In genomic region chr17:87948965-87949584, GRCm38 (mm10) we compare ENCODE assay signal across 8 mouse cellular contexts. TPM values are rescaled to one million over a fixed set of nuclear protein-coding genes. Genes with fewer than 3 reads are reported as not detected.
DNase-seq lines count a peak whose midpoint lies in the region; ATAC-seq and TF ChIP-seq lines count a peak whose summit lies in the region.

No protein-coding gene starts in this region.

- peak; percentile 85 for DNase-seq in MEL (ENCODE audit: low read depth, low spot score)
- peak; percentile 35 for DNase-seq in c-Kit-positive CD71-positive TER-119-positive erythroid progenitor cells, embryonic 14.5 days (ENCODE audit: low spot score)
- DNase-seq in layer of hippocampus, adult 9-11 months, result peak; percentile 55
- peak; percentile 67 for DNase-seq in lung, postnatal 0 days (ENCODE audit: low spot score)
- DNase-seq in retina, adult 2 months (ENCODE audit: low read depth, low spot score), result peak; percentile 34
- peak; percentile 75 to 77 for DNase-seq in thymus, postnatal 36 days

- H3K4me3 ChIP-seq in MEL (ENCODE audit: control insufficient read depth in 1 of 2, insufficient read depth in 1 of 2, low read depth in 2 of 2, low read length in 2 of 2), result peak overlapping the region; percentile 31 to 45; a peak in 2 of 4 replicates
- H3K4me3 ChIP-seq in forebrain, embryonic 13.5 days, result no peak overlapping the region
- H3K4me3 ChIP-seq in lung, postnatal 0 days (ENCODE audit: low read depth, low read length), result no peak overlapping the region

- H3K79me2 ChIP-seq in MEL (ENCODE audit: control insufficient read depth, insufficient read depth, low read length, poor library complexity), result no peaks in the 10 kb centered on the region

- H3K9me3 ChIP-seq in MEL (replicated peaks; ENCODE audit: insufficient read depth, low read length), result no peaks in the 10 kb centered on the region
- no peaks in the 10 kb centered on the region for H3K9me3 ChIP-seq in forebrain, embryonic 13.5 days (replicated peaks)
- H3K9me3 ChIP-seq in lung, postnatal 0 days (ENCODE audit: low read length), result no peaks in the 10 kb centered on the region

- H3K27ac ChIP-seq in MEL (ENCODE audit: control insufficient read depth, low read depth, low read length), result no peak overlapping the region
- H3K27ac ChIP-seq in forebrain, embryonic 13.5 days, result no peak overlapping the region
- H3K27ac ChIP-seq in lung, postnatal 0 days (ENCODE audit: low read length), result no peak overlapping the region

- peak; percentile 96 for TF ChIP-seq RAD21 in MEL (IDR thresholded peaks at IDR 0.05; ENCODE audit: low read depth, low read length)

- no peak for TF ChIP-seq EP300 in MEL (IDR thresholded peaks at IDR 0.05; ENCODE audit: low read depth in 1 of 2, low read length in 2 of 2)
- no peak for TF ChIP-seq EP300 in lung, postnatal 0 days (IDR thresholded peaks at IDR 0.05)

- no peaks in the 10 kb centered on the region for H3K27me3 ChIP-seq in MEL (ENCODE audit: control insufficient read depth in 1 of 2, insufficient read depth in 2 of 2, low read length in 2 of 2)
- H3K27me3 ChIP-seq in forebrain, embryonic 13.5 days, result no peaks in the 10 kb centered on the region
- H3K27me3 ChIP-seq in lung, postnatal 0 days (replicated peaks; ENCODE audit: insufficient read depth, low read length), result no peaks in the 10 kb centered on the region

- H3K9ac ChIP-seq in MEL (ENCODE audit: control insufficient read depth, low read depth, low read length, poor library complexity, severe bottlenecking), result peak overlapping the region; percentile 48; the same call in 1 of the 2 replicates
- no peak overlapping the region for H3K9ac ChIP-seq in forebrain, embryonic 13.5 days
- no peak overlapping the region for H3K9ac ChIP-seq in lung, postnatal 0 days (replicated peaks; ENCODE audit: low read depth)

- H3K4me2 ChIP-seq in forebrain, embryonic 13.5 days, result no peak overlapping the region
- H3K4me2 ChIP-seq in lung, postnatal 0 days (replicated peaks; ENCODE audit: low read depth, low read length), result no peak overlapping the region

- WGBS in forebrain, embryonic 13.5 days, result 45% methylated on average over 16 of the region's 16 CpGs
- WGBS in lung, postnatal 0 days, result 42% methylated on average over 16 of the region's 16 CpGs

- no peaks in the 10 kb centered on the region for H3K36me3 ChIP-seq in MEL (ENCODE audit: control insufficient read depth in 1 of 2, insufficient read depth in 2 of 2, low read length in 2 of 2)
- no peaks in the 10 kb centered on the region for H3K36me3 ChIP-seq in forebrain, embryonic 13.5 days (ENCODE audit: poor library complexity, severe bottlenecking)
- H3K36me3 ChIP-seq in lung, postnatal 0 days (ENCODE audit: insufficient read depth, low read length), result no peaks in the 10 kb centered on the region

- no peak for TF ChIP-seq POLR2A in MEL (IDR thresholded peaks at IDR 0.05; ENCODE audit: control insufficient read depth in 1 of 2, insufficient read depth in 1 of 2, low read depth in 1 of 2, low read length in 2 of 2, poor library complexity in 1 of 2)

- peak; percentile 81 for ATAC-seq in forebrain, embryonic 13.5 days
- ATAC-seq in hematopoietic stem cell, adult 5-6 weeks (replicated peaks in 1 of 2; ENCODE audit: insufficient read depth in 1 of 2, low FRiP score in 2 of 2, low TSS enrichment in 1 of 2, low read depth in 1 of 2, poor library complexity in 2 of 2, severe bottlenecking in 2 of 2), result peak; percentile 95
- ATAC-seq in lung, postnatal 0 days, result peak; percentile 62

- TF ChIP-seq CTCF in MEL (IDR thresholded peaks at IDR 0.05 in 2 of 3, conservative IDR thresholded peaks at IDR 0.05 in 1 of 3; ENCODE audit: control insufficient read depth in 1 of 3, insufficient read depth in 1 of 3, low read depth in 2 of 3, low read length in 3 of 3, poor library complexity in 1 of 3, severe bottlenecking in 1 of 3), result peak; percentile 97 to 98 (median 98)
- peak; percentile 98 for TF ChIP-seq CTCF in lung, postnatal 0 days (IDR thresholded peaks at IDR 0.05)

- H3K4me1 ChIP-seq in MEL (ENCODE audit: control insufficient read depth in 1 of 2, insufficient read depth in 2 of 2, low read length in 2 of 2), result no peaks in the 10 kb centered on the region
- H3K4me1 ChIP-seq in forebrain, embryonic 13.5 days, result no peaks in the 10 kb centered on the region
- H3K4me1 ChIP-seq in lung, postnatal 0 days (ENCODE audit: insufficient read depth, low read depth, low read length), result no peaks in the 10 kb centered on the region

TF ChIP-seq in MEL, 35 proteins besides CTCF, POLR2A, EP300 and RAD21:
- TF ChIP-seq GABPA (IDR thresholded peaks at IDR 0.05; ENCODE audit: low read depth, low read length), result no peak
- TF ChIP-seq MAZ (IDR thresholded peaks at IDR 0.05; ENCODE audit: low read depth, low read length), result no peak
- TF ChIP-seq ELF1 (IDR thresholded peaks at IDR 0.05; ENCODE audit: low read depth, low read length), result 0 out of 2 replicates have a peak, but pooled peaks have one; percentile 26
- TF ChIP-seq MYB (IDR thresholded peaks at IDR 0.05; ENCODE audit: low read depth, low read length), result no peak
- no peak for TF ChIP-seq CHD1 (IDR thresholded peaks at IDR 0.05; ENCODE audit: low read depth, low read length)
- TF ChIP-seq ZC3H11A (IDR thresholded peaks at IDR 0.05; ENCODE audit: low read depth, low read length), result peak; percentile 89
- no peak for TF ChIP-seq CHD2 (IDR thresholded peaks at IDR 0.05; ENCODE audit: low read length)
- TF ChIP-seq RCOR1 (IDR thresholded peaks at IDR 0.05; ENCODE audit: low read depth, low read length), result no peak
- no peak for TF ChIP-seq GATA1 (IDR thresholded peaks at IDR 0.05; ENCODE audit: low read depth, low read length)
- no peak for TF ChIP-seq POLR2AphosphoS5 (IDR thresholded peaks at IDR 0.05; ENCODE audit: borderline replicate concordance, low read depth, low read length)
- TF ChIP-seq ZNF384 (IDR thresholded peaks at IDR 0.05; ENCODE audit: low read depth, low read length), result no peak
- no peak for TF ChIP-seq ZMIZ1 (IDR thresholded peaks at IDR 0.05; ENCODE audit: low read depth, low read length)
- no peak for TF ChIP-seq JUND (IDR thresholded peaks at IDR 0.05; ENCODE audit: low read depth, low read length)
- no peak for TF ChIP-seq USF2 (IDR thresholded peaks at IDR 0.05; ENCODE audit: borderline replicate concordance in 1 of 2, insufficient read depth in 1 of 2, low read depth in 1 of 2, low read length in 2 of 2)
- TF ChIP-seq TBP (IDR thresholded peaks at IDR 0.05; ENCODE audit: low read depth, low read length), result no peak
- no peak for TF ChIP-seq NELFE (IDR thresholded peaks at IDR 0.05; ENCODE audit: low read depth, low read length)
- TF ChIP-seq NRF1 (IDR thresholded peaks at IDR 0.05; ENCODE audit: insufficient read depth, low read depth, low read length, poor library complexity, severe bottlenecking), result no peak
- no peak for TF ChIP-seq POLR2AphosphoS2 (IDR thresholded peaks at IDR 0.05; ENCODE audit: low read length)
- TF ChIP-seq ETS1 (IDR thresholded peaks at IDR 0.05; ENCODE audit: low read depth, low read length), result no peak
- peak; percentile 96 for TF ChIP-seq SMC3 (IDR thresholded peaks at IDR 0.05; ENCODE audit: low read depth, low read length)
- TF ChIP-seq TCF12 (IDR thresholded peaks at IDR 0.05; ENCODE audit: low read depth, low read length), result peak; percentile 21; the same call in 1 of the 2 replicates
- peak; percentile 44; the same call in 1 of the 2 replicates for TF ChIP-seq SIN3A (IDR thresholded peaks at IDR 0.05; ENCODE audit: low read length)
- TF ChIP-seq BHLHE40 (IDR thresholded peaks at IDR 0.05; ENCODE audit: borderline replicate concordance, low read depth, low read length), result no peak

RNA-seq across cellular contexts. Expression of gene Msh6, which starts 25.8 kb away (rescaled TPM):
- total RNA-seq in MEL (2012; rRNA removed), result 118 and 126 TPM in 2 replicates
- 100 to 1,000 TPM; 144 to 167 TPM for polyA plus RNA-seq in MEL (2012; ENCODE audit: insufficient read depth in 1 of 2, insufficient read length in 2 of 2, low read depth in 1 of 2, low replicate concordance in 2 of 2, missing spikeins in 1 of 2)
- polyA plus RNA-seq in forebrain, embryonic 13.5 days (2015; fragmentation: Nextera tagmentation; extraction: Ambion mirVana), result 52.6 and 58.7 TPM in 2 replicates
- total RNA-seq in hematopoietic stem cell, adult 5-6 weeks (2017), result 122 and 160 TPM in 2 replicates
- 8.4 and 10.2 TPM in 2 replicates for polyA plus RNA-seq in lung, postnatal 0 days (2015; fragmentation: Nextera tagmentation; extraction: Ambion mirVana)

RNA-seq across cellular contexts. Expression of gene Rpl36-ps4, which starts 28.3 kb away (rescaled TPM):
- total RNA-seq in MEL (2012; rRNA removed), result not detected in 2 replicates
- polyA plus RNA-seq in MEL (2012; ENCODE audit: insufficient read depth in 1 of 2, insufficient read length in 2 of 2, low read depth in 1 of 2, low replicate concordance in 2 of 2, missing spikeins in 1 of 2), result not detected
- polyA plus RNA-seq in forebrain, embryonic 13.5 days (2015; fragmentation: Nextera tagmentation; extraction: Ambion mirVana), result not detected in 2 replicates
- total RNA-seq in hematopoietic stem cell, adult 5-6 weeks (2017), result not detected in 2 replicates
- not detected in 2 replicates for polyA plus RNA-seq in lung, postnatal 0 days (2015; fragmentation: Nextera tagmentation; extraction: Ambion mirVana)

Comparison
In these comparisons a context has a peak if more than half of its experiments do, and no peak if none do; other contexts are left out.
1. DNase-seq: peak in every context shown above with its lines; median percentile 85 in MEL; 76 in thymus, postnatal 36 days; 67 in lung, postnatal 0 days; 55 in layer of hippocampus, adult 9-11 months; 35 in c-Kit-positive CD71-positive TER-119-positive erythroid progenitor cells, embryonic 14.5 days; 34 in retina, adult 2 months.
2. H3K4me3 ChIP-seq: peak in MEL (2 of 2); none in forebrain, embryonic 13.5 days (single experiment) and lung, postnatal 0 days (single experiment).
3. Peak in every context shown above with its lines, with median percentiles within 50 percentile points of each other: ATAC-seq.